Mouse (Mus musculus) adrenal gland, adult 2 months (tissue): ENCODE results near the gene Slc10a6. TPM values are rescaled to one million over a fixed set of nuclear protein-coding genes. Genes with fewer than 3 reads are reported as not detected.

Experiments used
- DNase-seq: peaks from one replicate; pipeline ENCODE4 v3.0.0; 2021
- polyA plus RNA-seq: library from polyadenylated mRNA; depleted of rRNA; stranded (reverse); fragments of >200 nt; gene quantifications from 2 replicates; pipeline ENCODE4 v1.2.3, GENCODE M21; 2012
- total RNA-seq, 2 experiments: library from RNA; stranded (reverse); gene quantifications; 2 replicates each; pipeline ENCODE4 v1.2.3; 2021

Slc10a6 gene
- total and polyA plus RNA-seq, 3 experiments = 1.1 to 1.8 (median 1.3) TPM

DNA sequence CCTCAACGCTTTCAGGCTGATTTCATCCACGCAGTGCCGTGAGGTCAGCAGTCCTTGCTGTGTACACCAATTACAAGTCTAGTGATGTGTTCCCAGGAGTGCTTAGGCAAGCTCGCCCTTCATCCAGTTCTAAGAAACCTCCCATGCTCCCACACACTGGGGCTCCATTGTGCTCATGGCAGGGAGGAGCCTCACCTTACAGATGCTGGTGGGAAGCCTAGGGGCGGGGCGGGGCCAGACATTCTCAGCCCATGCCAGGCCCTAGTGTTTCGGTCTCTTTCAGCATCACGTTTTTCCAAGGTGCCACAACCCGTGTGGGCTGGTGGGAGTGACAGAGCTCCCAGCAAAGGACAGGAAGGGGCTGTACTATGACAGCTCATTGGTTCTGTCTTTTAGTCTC is 12.0 kb downstream of the Slc10a6 start:
- DNase-seq = no peak

DNA sequence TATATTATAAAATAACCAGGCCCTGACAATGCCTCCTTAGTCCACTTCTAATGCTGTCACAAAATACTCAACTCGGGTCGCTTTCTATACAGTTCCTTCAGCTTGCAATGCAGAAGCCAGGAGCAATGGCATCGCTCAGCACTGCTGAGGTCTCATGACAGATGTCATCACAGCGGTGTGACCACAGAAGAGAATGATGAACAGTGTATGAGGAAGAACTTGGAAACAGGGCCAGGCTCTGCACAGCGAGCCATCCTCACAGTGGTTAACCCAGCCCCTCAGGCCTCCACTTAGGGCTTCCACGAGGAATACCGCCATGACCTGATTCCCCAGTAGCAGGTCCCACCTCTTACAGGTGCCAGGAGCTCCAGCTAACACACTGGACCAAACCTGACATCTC is 14.8 kb downstream of the Slc10a6 start:
- DNase-seq = no peak

DNA sequence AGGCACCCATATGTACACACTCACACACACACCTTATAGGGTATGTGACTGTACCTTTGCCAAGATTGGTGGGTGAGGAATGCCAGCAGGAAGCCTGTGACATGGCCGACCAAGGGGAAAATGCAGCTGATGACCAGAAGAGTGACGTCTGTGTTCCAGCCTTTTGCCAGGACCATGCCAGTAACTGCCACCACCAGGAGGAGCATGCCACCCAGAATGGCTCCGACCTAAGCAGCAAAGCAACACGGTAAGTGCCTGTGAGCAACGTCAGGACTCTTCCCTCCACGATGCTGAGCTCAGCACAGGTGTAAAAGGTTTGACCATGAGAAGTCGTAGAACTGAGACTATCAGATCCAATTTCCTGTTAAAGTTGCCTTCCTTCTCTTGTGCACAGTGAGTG is 16.9 kb downstream of the Slc10a6 start:
- DNase-seq = no peak

DNA sequence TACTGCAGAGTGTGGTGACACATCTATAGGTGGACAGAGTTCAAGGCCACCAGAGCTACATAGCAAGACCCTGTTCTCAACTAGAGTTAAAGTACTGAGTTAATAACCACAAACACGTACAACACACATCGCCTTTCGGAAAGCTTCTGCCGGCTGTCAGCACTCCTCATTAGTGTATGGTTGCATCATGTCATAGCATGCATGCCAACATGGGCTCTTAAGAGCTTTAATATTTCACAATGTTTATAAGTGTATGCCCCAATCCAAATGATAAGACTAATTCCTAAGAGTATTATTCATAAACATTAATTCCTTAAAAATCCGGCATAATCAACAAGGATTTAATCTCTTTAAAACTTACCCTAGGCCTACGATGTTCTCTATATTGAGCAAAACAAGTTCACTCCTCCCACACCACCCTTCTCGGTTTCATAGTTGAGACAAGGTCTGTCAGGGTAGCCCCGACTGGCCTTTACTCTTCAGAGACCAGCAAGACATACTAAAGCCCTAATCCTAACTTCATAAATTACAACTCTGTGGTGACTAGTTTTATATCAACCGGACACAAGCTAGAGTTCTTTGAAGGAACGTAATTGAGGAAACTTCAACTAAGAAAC is 18.2 kb downstream of the Slc10a6 start:
- no peak for DNase-seq

DNA sequence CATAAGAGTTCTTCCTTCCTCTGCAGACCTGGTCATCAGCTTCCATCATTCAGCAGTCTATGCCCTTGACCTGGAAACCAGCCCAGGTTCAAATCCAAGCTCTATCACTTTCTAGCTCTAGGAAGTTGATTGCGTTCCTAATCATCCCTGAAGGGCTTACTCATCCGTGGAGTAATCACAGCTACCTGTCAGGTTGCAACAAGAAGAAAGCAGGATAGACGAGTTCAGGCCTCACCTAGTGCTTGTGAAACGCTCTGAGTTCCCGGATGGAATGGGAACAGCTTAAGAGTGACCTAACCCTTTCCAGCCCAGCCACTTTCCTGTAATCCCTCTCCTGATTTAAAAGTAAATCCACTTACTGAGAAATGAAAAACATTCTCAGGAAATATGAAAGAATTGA is 19.1 kb downstream of the Slc10a6 start:
- DNase-seq = no peak

DNA sequence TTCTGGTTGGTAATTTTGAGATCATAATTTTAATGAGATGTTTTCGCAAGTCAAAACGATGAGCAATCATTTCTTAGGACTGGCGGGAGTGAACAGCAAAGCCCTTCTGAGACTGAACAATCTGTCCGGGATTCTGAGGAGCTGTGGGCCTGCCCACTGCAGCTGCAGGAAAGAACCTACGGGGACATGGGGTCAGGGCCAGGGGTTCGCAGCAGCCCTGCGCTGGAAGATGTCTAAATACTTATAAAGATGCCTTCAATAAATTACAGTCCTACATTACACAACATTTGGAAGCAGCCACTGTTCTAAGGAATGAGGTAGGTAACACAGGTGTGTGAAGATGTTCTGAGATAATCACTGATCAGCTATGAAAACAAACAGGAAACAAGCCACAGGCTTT is 23.5 kb downstream of the Slc10a6 start:
- no peak for DNase-seq

DNA sequence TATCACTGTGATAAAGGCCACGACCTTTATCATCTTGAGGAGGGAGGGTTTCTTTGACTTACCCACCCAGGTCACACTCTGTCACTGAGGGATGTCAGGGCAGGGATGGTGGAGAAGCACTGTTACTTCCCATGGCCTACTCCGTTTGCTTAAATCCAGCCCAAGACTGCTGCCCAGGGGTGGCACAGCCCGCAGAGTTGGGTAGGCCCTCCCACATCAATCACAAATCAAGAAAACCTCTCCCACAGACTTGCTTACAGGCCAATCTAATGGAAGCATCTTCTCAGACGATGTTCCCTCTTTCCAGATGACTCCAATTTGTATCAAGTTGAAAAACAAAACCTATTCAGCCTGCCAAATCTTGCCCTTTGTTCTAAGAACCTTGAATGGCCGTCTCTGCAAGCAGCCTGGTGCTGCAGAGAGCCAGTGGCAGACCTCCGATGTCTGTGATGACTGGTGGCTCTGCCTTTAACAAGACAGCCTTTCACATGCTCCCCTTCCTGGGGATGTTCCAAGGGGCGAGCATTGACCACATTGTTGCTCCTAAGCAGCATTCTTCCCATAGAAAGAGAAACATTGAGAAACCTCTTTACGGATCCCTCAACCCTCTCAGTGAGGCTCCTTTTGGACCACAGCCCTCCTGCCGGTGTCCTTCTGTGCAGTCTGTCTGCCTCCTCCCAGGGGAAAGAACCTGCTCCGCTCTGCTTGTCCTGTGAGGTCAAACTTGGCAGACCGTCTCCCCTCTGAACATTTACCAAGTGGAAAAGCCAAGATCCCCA is 25.9 kb downstream of the Slc10a6 start:
- no peak for DNase-seq

DNA sequence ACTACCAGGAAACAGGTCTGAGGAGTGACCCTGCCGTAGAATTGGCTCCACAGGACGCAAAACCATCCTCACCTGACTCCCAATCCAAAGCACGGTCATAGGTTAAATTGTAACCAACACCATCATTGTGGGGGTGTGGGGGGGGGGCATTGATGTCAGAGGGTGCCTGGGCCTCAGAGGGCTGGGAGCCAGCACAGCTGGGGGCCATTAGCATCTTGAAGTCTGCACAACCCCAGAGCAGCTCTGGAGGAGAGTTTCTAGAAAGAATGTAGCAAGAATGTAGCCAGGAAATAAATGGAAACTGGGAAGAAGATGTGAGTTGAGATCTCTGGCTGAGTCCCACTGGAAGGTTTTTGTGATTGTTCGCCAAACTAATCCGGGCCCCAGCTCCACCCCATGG is 30.3 kb downstream of the Slc10a6 start:
- no peak for DNase-seq

DNA sequence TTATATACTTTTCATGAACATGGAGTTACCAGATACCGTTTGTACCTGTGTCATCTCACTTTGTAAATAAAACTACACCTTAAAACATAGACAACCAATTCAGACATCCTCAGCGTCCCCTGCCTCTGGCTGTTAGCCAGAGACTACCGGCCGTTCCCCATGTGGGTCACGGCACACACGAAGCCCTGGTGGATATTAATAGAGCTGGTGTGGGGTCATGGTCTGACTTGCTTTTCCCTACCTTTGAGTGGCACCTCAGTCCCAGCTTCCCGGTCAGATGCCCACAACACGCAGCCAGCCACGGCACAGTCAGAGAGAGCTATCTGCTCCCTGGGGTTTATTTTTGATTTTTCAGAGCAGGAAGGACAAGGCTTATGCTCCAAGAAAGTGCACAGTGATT is 30.9 kb downstream of the Slc10a6 start:
- DNase-seq = no peak

DNA sequence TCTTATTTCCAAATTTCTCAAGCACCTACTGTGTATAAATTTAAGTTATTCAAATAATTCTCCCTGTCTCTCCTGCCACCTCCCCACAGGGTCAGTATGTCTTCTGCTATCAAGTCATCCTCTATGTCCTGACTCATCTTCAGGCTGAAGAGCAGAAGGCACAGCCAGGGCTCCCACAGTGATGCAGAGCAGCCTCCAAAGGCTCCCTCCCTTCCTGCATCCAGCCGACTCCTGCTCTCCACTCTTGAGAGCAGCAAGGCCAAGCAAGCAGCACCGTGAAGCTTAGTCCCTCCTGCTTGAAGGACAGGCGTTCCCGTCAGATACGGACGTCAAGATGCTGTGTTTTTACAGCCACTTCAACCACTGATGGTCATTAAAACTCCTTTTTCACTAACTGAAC is 31.6 kb downstream of the Slc10a6 start:
- no peak for DNase-seq

DNA sequence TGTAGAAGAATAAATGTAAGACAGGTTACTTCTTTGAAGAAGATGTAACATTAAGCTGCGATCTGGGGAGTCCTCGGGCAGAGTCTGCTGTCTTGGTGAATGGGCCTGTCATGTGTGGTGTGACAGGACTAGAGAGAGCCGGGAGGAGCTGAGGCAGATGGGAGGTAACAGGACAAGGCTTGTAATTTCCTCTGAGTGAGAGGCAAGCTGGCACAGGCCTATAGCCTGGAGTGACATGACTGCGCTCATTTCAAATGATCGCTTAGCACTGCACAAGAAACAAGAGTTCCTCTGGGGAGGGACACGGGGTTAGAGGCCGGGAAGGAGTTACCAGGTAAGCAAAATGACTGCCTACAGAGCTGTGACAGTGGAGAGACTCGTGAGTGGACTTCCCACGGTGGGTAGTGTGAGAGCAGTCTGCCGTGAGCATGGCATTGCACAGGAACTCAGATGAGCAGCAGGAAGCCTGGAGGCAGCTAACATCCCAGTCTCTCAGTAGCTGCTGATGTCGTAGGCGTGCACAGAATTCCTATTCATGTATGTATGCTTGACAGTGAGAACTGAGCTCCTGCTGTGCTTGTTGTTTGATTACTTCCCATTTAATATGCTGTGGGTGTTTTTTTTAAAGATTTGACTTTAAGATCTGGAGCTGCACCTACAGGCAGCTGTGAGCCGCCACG is 32.6 kb downstream of the Slc10a6 start:
- DNase-seq = no peak

DNA sequence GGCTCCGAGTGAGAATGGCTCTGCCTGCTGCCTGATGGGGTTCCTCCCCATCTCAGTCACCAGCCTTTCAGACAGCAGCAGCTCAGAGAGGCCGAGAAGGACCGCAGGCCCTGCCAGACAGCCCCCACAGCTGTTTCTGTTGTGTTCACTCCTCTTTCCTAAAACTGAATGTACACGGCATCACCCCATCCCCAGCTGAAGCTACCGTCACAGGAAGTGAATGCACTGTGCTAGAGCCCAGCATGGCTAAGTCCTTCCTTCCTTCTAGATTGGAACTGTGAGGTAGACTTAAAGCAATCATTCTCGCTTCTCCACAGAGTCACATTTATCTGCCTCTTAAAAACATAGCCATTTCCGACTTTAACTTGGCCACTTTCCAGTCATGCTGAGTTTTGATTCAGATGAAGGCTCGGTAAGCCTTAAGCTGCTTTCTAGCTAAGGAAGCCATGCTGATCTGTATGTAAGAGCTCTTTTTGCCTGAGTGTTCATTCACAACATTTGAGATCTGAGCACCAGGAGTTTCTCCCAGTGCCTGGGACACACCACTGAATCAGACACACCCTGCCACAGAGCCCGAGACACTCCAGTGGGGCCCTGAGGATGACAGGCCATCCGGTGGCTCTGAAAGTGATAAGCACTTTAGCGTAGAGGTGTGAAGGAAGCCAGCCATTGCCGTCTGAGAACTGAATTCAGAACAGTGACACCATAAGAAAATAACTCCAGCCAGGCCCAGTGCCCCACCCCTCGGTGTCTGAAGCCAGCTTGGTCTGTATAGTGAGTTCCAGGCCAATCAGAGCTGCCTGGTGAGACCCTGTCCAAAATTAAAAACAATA is 33.6 kb downstream of the Slc10a6 start:
- no peak for DNase-seq

DNA sequence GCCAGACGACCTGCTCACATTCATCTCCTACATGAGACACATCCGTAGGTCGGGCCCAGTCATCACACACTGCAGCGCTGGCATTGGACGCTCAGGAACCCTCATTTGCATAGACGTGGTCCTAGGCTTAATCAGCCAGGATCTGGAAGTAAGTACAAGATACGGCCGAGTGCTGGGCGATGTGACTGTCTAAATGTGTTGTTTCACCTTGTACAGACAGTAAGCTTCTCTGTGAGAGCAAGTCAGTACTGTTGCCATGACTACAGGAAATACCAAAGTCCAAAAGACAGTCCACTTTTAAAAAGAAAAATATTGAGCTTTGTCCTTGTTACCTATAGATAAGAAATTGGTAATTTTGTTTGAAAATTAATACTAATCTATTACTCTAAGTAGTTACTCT is 35.6 kb downstream of the Slc10a6 start:
- no peak for DNase-seq

DNA sequence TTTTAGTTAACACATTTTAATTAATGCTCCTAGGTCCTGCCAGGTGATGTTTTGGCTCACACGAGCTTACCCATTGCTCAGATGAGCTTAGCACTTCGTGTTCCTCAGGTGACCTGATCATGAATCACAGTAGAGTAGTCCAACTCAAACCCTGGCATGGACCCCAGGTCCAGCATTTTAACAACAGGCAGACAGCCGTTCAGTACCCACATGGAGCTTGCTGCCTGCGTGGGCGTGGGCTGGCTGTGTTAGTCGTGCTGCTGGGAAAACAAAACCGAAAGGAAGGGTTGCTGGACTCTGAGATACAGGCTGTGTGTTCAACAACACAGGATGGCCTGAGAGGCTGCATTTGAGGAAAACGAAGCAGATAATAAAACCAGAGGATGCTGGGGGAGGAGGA is 36.5 kb downstream of the Slc10a6 start:
- no peak for DNase-seq

DNA sequence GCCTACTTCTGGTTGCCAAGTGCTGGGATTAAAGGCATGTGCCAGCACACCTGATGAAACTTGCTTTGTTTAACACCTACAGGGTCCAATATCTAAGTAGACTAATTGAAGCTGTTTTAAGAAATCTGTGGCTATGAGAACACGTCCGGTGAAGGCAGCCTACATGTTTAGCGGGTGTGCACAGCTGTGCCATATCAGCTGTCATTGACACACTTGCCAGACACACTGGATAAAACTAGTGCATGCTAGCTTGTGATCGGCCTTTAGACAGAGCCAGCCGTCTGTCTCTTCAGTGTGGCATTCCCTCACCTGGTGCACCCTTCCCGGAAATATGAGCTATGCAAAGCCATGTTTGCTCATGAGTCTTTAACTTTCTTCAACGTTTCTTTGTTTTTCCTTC is 37.4 kb downstream of the Slc10a6 start:
- DNase-seq = no peak

DNA sequence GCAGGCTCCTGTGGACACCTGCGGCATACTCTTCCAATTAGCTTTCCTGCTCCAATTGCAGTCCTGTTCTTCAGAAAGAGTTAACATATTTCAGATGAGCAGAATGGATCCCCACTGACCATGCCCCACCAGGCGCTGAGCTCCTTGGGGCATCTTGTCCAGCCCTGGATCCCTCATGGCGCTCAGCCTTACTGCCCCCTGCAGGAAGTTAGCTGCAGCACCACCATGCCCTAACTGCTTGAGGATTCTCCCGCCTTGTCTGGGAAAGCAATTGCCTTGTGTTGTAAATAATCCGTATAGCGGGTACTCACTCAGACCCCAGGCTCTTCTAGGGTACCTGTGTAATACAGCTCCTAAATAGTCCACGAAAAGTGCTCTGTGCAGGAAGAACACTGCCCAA is 42.0 kb downstream of the Slc10a6 start:
- DNase-seq = peak; percentile 45

DNA sequence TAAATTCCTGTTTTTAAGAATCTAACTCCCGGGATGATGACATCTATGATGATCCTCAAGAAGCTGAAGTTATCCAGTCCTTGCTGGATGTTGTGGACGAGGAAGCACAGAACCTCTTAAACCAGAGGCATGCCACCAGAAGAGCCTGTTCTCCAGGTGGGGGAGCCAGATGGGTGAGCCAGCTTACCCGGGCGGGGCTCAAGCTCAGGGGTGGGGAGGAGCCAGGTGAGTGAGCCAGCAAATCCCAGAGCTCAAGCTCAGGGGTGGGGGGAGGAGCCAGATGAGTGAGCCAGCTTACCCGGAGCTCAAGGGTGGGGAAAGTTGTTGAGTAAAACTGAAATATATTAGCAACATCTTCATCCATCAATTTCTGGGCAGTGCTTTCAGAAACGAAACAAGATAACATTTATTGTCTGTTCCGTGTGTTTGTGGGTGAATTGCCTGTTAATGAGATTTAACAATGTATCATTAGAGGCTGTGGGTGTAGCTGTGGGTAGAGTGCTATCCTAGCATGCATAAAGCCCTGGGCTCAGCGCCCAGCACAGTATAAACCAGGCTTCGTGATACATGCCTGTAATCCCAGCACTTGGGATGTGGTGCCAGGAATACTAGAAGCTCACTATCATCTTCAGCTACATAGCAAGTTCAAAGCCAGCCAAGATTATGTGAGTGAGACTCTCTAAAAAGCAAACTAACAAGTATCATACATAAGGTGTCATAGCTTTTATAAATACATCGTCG is 49.4 kb downstream of the Slc10a6 start:
- DNase-seq = peak; percentile 14

DNA sequence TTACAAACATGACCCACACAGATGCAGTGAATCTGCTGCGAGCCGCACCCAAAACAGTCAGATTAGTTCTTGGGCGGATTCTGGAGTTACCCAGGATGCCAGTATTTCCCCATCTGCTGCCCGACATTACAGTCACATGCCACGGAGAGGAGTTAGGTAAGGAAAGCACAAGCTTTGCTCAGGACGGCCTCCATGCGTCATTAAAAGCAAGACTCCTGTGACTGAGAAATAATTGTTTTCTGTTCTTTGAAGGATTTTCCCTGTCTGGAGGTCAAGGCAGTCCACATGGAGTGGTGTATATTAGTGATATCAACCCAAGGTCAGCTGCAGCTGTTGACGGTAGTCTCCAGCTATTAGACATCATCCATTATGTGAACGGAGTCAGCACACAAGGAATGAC is 59.8 kb downstream of the Slc10a6 start:
- DNase-seq = peak; percentile 52

DNA sequence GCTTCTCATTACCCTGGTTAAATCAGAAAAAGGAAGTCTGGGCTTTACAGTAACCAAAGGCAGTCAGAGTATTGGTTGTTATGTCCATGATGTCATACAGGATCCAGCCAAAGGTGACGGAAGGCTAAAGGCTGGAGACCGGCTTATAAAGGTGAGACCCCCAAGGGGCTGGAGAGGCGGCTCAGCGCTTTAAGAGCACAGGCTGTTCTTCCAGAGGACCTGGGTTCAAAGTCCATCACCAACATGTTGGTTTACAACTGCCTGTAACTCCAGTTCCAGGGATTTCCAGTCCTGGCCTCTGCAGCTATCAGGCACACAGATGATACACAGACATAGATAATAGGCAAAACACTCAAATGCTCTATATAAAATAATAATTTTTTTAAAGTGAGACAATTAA is 61.2 kb downstream of the Slc10a6 start:
- no peak for DNase-seq

DNA sequence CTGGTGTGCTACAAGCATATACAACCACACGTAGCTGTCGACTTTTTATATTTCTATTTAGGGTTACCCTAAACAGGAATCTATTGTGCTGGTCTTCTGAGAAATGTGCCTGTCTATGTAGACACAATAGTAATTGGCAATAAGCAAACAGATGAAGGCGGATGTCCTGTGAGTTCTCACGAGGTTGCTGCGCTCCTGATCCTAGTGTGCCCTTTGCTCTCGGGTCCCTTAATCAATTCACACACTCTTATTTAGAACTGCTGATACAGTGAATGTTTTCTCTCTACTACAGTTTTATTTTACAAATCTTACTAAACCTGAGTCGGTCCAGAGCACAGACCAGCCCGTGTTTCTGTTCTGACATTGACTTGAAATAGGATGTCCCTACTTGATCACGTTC is 68.7 kb downstream of the Slc10a6 start:
- DNase-seq = no peak
